Mouse (Mus musculus) brown adipose tissue, adult 24 weeks (tissue): ENCODE measurements at regions not wholly inside any gene's neighbourhood (a gene's known extent, or its start where the extent isn't known, plus 50 kb on each side); places are given as distances from the start of the nearest gene placed in this dataset.
"Not testable (repeated sequence)": the region's sequence is repeated elsewhere in the genome, so short reads cannot be mapped to it uniquely, and the experiment has no call there.

Experiments
- H3K27ac ChIP-seq: fragments of 200-500 bp; replicated peaks from 2 replicates; pipeline ENCODE4 v1.5.1; 2012; ENCODE audit warnings: low read depth, mild to moderate bottlenecking, low read length
- H3K4me1 ChIP-seq: fragments of 200-500 bp; 2 replicates; pipeline ENCODE4 v1.6.1; 2012; ENCODE audit warnings: low read length, mixed read lengths; ENCODE audit not compliant: control insufficient read depth, insufficient read depth, insufficient read length
- H3K4me3 ChIP-seq: fragments of 200-500 bp; 2 replicates; pipeline ENCODE4 v1.5.1; 2012; ENCODE audit warnings: low read depth, mild to moderate bottlenecking, low read length, moderate library complexity; ENCODE audit not compliant: insufficient read depth

- Histone ChIP-seq H3K27ac (no peak overlapping the region), H3K4me3 (no peak overlapping the region), H3K4me1 (no peaks in the 10 kb centered on the region)
Measured at GRCm38 (mm10) chr12:29361236-29361635, 166.9 kb upstream of the Myt1l start.

DNA sequence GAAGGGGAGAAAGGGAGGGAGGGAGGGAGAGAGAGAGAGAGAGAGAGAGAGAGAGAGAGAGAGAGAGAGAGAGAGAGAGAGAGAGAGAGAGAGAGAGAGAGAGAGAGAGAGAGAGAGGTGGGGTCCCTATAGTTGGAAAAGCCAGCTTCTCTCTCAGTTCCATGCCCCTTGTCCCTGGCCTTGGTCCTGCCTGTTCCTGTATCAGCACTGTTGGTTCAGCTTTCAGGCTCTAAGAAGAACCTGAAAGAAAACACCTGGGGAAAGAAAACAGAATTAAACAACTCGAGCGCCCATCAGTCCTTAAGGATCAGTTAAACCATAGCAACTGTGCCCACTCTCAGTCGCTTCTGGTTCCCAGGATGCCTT, 160.5 kb upstream of the Myt1l start:
- not testable (repeated sequence) for H3K4me3 ChIP-seq, H3K27ac ChIP-seq, H3K4me1 ChIP-seq

DNA sequence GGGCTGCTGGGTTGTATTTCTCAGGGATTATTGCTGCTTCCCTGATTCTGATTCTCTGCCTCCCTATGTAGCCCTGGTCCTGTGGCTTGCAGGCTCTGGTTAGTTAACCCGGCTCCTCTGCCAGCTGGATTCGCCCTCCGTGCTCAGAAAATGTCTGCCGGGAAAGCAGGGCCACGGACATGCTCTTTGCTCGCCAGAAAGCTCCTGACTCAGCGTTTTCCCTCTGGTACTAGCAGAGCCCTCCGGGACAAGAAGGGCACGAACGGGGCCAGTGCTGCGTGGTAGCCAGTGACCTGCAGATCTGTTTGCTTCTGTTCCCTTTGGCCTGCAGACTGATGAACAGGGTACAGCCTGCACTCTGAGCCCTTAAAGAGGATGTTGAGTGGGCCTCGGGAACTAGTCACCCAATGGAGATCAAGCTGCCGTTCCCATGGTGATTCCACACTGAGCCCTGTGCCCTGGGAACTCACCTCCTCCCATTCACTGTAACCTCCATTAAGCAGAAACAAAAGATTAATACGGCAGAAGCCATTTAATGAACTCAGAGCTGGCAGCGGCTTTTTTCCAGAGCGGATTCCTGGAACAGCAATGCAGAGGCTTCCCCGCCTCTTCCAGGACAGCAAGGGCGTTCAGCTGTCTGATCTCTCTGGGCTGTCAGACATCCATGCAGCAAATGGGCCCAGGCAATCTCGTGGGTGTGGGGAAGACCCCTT, 159.9 kb upstream of the Myt1l start:
- Histone ChIP-seq H3K4me1 (no peaks in the 10 kb centered on the region), H3K27ac (no peak overlapping the region), H3K4me3 (0 out of 2 replicates have a peak overlapping the region, but pooled peaks have one; percentile 5)

DNA sequence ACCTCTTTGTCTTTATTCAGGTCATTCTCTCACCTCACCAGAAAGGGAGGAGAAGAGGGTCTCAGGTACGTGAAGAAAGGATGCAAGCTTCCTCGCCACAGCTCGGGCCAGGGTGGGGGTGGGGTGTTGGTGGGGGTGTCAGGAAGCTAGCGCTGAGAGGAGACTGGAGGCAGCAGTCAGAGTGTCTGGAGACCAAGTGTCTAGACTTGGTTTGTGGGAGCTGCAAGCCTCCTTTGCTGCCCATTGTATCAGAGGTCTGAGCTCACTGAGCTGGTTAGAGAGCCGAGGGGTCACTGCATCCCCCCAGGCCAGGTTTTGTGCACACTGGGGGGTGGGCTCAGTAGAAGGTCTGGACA, 159.4 kb upstream of the Myt1l start:
- no peak overlapping the region for H3K4me3 ChIP-seq
- no peaks in the 10 kb centered on the region for H3K4me1 ChIP-seq
- H3K27ac ChIP-seq = no peak overlapping the region

GRCm38 (mm10) chr12:29391756-29392155, 136.4 kb upstream of the Myt1l start:
- Histone ChIP-seq H3K4me1 (no peaks in the 10 kb centered on the region), H3K27ac (no peak overlapping the region), H3K4me3 (no peak overlapping the region)

GRCm38 (mm10) chr12:29394271-29394670, 133.9 kb upstream of the Myt1l start:
- Histone ChIP-seq H3K27ac (no peak overlapping the region), H3K4me1 (no peaks in the 10 kb centered on the region), H3K4me3 (no peak overlapping the region)

DNA sequence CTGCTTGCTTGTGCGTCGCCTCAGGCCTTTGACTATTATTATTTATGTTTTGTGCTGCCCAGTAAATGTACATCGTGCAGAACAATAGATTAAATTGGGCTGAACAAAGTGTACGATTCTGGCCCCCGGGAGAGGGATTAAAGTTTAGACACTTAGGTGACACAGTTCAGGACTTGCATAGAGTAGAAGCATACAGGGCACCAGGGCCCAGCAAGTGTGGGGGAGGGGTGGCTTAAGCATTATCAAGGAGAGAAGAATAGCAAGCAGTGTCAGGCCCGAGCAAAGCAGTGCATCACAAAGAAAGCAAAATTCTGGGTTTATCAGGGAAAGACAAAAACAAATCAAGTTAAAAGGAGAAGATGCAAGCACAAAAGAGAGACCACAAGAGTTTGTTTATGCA, 133.3 kb upstream of the Myt1l start:
- no peak overlapping the region for H3K4me3 ChIP-seq
- H3K4me1 ChIP-seq = no peaks in the 10 kb centered on the region
- H3K27ac ChIP-seq = no peak overlapping the region

DNA sequence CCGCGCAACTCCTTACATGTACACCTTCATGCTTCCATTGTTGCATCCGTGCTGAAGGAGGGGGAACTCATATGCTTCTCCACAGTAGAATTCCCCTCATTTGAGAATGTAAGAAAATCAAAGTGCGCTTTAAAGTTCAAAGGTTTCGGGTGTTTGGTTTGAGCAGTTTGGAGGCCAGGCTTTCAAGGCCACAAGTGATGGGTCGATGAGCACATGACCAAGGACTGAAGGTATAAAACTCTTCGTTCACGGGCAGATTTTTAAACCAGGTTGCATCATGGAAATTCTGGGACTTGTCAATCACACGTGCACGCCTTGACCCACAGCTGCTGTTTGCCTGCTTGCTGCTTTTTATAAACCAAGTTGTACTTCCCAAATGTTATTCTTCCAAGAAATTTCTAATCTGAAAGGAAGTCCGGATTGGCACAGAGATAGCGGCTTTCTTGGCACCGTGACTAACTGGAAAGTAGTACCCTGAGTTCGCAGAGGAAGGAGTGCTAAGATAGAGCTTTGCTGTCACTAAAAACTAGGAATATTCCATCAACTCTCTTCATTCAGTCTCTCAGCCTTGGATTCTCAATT, 132.7 kb upstream of the Myt1l start:
- H3K27ac ChIP-seq = no peak overlapping the region
- no peak overlapping the region for H3K4me3 ChIP-seq
- H3K4me1 ChIP-seq = no peaks in the 10 kb centered on the region

- no peaks in the 10 kb centered on the region for H3K4me1 ChIP-seq
- no peak overlapping the region for H3K4me3 ChIP-seq
- no peak overlapping the region for H3K27ac ChIP-seq
Measured at GRCm38 (mm10) chr12:29404434-29404833, 123.8 kb upstream of the Myt1l start.

GRCm38 (mm10) chr12:29409336-29410055, 118.7 kb upstream of the Myt1l start:
- no peak overlapping the region for H3K27ac ChIP-seq
- no peaks in the 10 kb centered on the region for H3K4me1 ChIP-seq
- no peak overlapping the region for H3K4me3 ChIP-seq

DNA sequence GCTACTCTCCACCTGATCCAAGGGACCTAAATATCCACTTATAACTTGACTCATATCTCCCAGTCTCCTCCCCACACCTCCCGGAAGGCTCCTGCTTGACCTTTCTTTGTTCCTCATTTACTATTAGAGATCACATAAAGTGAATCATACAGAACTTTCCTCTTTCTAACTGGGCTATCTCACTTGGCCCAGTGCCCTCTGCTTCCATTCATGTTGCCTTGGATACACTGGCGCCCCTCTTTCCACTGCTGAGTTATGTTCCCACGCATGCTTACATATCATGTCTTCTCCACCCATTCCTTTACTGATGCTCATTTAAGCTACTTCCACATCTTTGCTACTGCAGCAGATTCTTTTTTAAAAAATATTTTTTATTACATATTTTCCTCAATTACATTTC, 94.2 kb upstream of the Myt1l start:
- H3K4me3 ChIP-seq = no peak overlapping the region
- no peaks in the 10 kb centered on the region for H3K4me1 ChIP-seq
- no peak overlapping the region for H3K27ac ChIP-seq

GRCm38 (mm10) chr12:29439343-29440019, 88.7 kb upstream of the Myt1l start:
- H3K4me1 ChIP-seq = no peaks in the 10 kb centered on the region
- no peak overlapping the region for H3K27ac ChIP-seq
- H3K4me3 ChIP-seq = no peak overlapping the region

- not testable (repeated sequence) for H3K4me1 ChIP-seq
Measured at GRCm38 (mm10) chr12:29465201-29465600, 63.0 kb upstream of the Myt1l start.

More at GRCm38 (mm10) chr12:29465201-29465600, 63.0 kb upstream of the Myt1l start:
- H3K27ac ChIP-seq, H3K4me3 ChIP-seq: not testable (repeated sequence)
